Mouse (Mus musculus): ENCODE measurements around the gene Usb1.

DNA sequence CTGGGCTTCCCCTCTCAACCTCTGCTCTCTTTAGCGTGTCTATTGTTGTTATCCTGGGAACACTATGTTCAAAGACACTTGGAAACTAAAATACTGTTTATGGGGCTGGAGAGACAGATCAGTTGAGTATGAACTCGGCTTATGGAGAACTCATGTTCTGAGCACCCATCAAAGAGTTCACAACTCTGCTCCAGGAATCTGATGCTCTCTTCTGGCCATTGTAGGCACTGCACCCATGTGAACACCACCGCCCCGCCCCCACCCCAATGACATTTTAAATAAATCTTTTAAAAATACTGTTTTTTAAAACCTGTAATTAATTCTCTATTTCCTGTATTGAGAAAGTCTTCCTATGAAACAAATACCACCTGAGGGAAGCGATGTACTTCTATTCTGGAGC lies 29.7 kb upstream of the Usb1 start:
- TF ChIP-seq POLR2A (IDR thresholded peaks at IDR 0.05; ENCODE audit: extremely low read depth, insufficient read depth, low read length), result no peak
- peak; percentile 73 for TF ChIP-seq CTCF (IDR thresholded peaks at IDR 0.05; ENCODE audit: low read depth, low read length)
